Mouse (Mus musculus): Measurements from ENCODE around the gene Fads3. TPM values are rescaled to one million over a fixed set of nuclear protein-coding genes. Genes with fewer than 3 reads are reported as not detected.

Fads3 gene
- polyA plus RNA-seq, 2 experiments, result 10.6 to 40.8 TPM

DNA sequence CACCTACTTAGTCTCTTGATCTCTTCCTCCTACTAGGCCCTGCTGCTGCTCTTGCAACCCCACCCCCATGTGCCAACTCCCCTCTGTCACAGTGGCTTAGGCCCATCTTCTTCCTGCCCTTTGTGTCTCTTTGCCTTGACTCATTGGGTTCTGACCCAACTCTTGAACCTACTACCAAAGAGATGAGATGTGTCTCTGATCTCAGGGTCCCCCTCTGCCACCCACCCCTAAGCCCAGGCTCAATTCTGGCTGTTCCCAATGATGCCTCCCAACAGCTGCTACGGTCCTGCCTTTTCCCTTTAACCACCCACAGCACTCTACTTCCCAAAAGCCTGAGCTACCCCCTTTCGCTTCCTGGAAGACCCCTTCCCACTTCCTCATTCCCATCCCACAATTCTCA lies 19.4 kb upstream of the Fads3 start:
- ATAC-seq (ENCODE audit: low FRiP score, low read depth) (no peak), DNase-seq (ENCODE audit: low spot score) (no peak)
- no peak overlapping the region for H3K4me2 ChIP-seq (replicated peaks; ENCODE audit: low read depth, low read length, severe bottlenecking)
- H3K4me3 ChIP-seq (replicated peaks; ENCODE audit: low read length), result no peak overlapping the region
- no peak overlapping the region for H3K9ac ChIP-seq (ENCODE audit: low read depth, low read length, severe bottlenecking)
- H3K9me3 ChIP-seq (ENCODE audit: control insufficient read depth, low read length), result no peaks in the 10 kb centered on the region
- no peak overlapping the region for H3K27ac ChIP-seq (replicated peaks; ENCODE audit: low read depth, low read length)
- TF ChIP-seq POLR2A (IDR thresholded peaks at IDR 0.05; ENCODE audit: borderline replicate concordance, extremely low read depth, insufficient read depth, insufficient read length), result no peak
- no peaks in the 10 kb centered on the region for H3K27me3 ChIP-seq (ENCODE audit: control insufficient read depth, insufficient read depth, low read length)
- H3K4me1 ChIP-seq (ENCODE audit: control insufficient read depth, insufficient read depth, low read length), result peaks cover 33% of the 10 kb centered on the region
- peaks cover 3% of the 10 kb centered on the region for H3K36me3 ChIP-seq (ENCODE audit: control insufficient read depth, insufficient read depth, low read length)
- 89% methylated on average over 2 of the region's 2 CpGs for WGBS

DNA sequence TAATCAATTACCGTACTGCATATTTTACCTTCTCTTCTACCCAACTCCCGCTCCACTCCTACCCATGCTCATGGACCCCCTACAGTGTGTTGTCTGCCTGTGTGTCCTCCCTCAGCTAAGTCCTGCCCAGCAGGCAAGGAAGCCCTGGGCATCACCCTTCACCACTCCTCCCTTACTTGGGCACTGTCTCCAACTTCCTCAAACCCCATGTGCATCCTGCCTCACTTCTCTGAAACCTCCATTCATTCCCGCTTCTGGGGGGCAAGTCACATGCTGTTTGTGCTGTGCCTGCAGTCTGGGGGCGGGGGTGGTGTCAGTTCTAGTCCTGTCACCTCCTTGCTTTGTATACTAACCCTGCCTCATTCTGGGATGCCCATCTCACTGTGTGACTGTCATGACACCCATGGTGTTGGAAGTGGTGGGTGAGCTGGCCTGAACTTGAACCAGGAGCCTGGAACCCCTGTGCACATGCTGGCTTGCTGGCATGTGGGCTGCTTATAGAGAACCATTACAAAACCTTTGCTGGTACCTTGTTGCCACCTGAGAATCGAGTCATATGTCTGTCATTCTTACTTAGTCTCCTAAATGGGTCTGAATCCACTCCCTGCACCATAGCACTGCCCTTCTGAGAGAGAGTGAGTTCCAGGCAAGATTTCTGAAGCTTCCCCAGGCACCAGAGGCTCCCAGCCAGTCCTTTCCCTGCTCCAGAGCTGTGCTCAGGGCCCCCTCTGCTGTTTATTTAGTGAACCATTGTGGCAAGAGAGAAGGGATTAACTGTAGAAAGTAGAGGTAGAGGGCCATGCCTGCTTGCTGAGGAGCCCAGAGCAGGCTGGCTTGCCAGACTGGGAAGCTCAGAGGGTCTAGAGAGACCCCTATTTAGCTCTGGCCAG lies 18.7 kb upstream of the Fads3 start:
- 80% methylated on average over 5 of the region's 5 CpGs for WGBS
- DNase-seq (ENCODE audit: low spot score), result peak; percentile 39
- Histone ChIP-seq H3K4me1 (ENCODE audit: control insufficient read depth, insufficient read depth, low read length) (peaks cover 31% of the 10 kb centered on the region), H3K4me3 (replicated peaks; ENCODE audit: low read length) (no peak overlapping the region), H3K9me3 (ENCODE audit: control insufficient read depth, low read length) (no peaks in the 10 kb centered on the region), H3K27ac (replicated peaks; ENCODE audit: low read depth, low read length) (peak overlapping the region; percentile 48), H3K4me2 (replicated peaks; ENCODE audit: low read depth, low read length, severe bottlenecking) (no peak overlapping the region), H3K36me3 (ENCODE audit: control insufficient read depth, insufficient read depth, low read length) (peaks cover 10% of the 10 kb centered on the region), H3K9ac (ENCODE audit: low read depth, low read length, severe bottlenecking) (peak overlapping the region; percentile 12; the same call in 1 of the 2 replicates), H3K27me3 (ENCODE audit: control insufficient read depth, insufficient read depth, low read length) (no peaks in the 10 kb centered on the region)
- no peak for TF ChIP-seq POLR2A (IDR thresholded peaks at IDR 0.05; ENCODE audit: borderline replicate concordance, extremely low read depth, insufficient read depth, insufficient read length)
- ATAC-seq (ENCODE audit: low FRiP score, low read depth), result no peak

DNA sequence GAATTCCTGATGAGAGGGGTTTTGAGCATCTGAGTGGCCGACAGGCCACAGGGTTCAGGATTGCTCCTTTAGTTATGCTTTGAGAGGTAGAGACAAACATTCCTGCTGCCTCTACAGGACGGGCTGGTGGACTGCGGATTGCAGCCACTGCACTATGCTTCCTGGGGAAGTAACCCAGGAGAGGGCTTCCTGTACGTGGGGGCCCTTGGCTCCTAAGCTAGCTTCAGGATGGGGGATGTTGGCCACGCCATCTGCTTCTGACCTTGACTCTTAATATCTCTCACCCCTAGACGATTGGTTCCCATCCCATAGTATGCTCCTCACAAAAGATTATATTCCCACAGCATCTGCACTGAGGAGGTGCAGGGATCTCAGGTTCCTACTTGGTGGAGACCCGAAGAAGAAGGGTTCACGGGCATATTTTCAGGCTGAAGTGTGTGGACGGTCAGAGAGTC lies 18.0 kb upstream of the Fads3 start:
- H3K9ac ChIP-seq (ENCODE audit: low read depth, low read length, severe bottlenecking), result no peak overlapping the region

DNA sequence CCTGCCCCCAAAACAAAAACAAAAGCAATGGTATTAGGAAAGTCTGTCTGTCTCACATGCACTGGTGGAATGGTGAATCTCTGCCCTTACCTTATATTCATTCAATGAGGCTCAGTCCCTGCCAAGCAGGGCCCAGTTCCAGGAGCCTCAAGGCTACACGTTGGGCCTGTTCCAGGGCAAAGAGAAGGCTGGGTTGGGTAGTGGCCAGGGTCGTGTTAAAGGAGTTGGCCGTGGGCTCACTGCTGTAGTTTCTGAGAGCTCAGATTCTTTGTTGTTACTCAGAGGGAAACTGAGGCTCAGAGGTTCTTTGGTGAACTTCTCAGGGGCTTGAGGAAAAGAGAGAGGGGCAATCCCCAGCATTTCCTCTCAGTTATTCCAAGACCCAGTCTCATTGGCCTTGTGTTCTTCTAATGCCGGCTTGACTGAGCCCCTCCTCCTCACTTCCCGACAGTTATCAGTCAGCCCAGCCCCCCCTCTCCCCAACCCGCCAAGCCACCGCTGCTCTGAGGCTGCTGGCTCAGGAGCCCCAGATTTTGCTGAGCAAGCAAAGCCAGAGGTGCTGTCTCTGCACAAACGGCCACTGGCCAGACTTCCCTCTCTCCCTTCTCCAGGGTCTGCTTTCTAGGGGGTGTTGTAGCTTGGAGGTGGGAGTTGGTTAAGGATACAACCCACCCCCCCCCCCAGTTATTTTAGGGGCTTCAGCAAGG lies 16.0 kb upstream of the Fads3 start:
- Histone ChIP-seq H3K4me3 (replicated peaks; ENCODE audit: low read length) (no peak overlapping the region), H3K27ac (replicated peaks; ENCODE audit: low read depth, low read length) (peak overlapping the region; percentile 73), H3K27me3 (ENCODE audit: control insufficient read depth, insufficient read depth, low read length) (no peaks in the 10 kb centered on the region), H3K36me3 (ENCODE audit: control insufficient read depth, insufficient read depth, low read length) (peaks cover 34% of the 10 kb centered on the region), H3K4me2 (replicated peaks; ENCODE audit: low read depth, low read length, severe bottlenecking) (peak overlapping the region; percentile 11), H3K9me3 (ENCODE audit: control insufficient read depth, low read length) (no peaks in the 10 kb centered on the region), H3K4me1 (ENCODE audit: control insufficient read depth, insufficient read depth, low read length) (peaks cover 17% of the 10 kb centered on the region), H3K9ac (ENCODE audit: low read depth, low read length, severe bottlenecking) (peak overlapping the region; percentile 9; the same call in 1 of the 2 replicates)
- DNase-seq (ENCODE audit: low spot score) (peak; percentile 45), ATAC-seq (ENCODE audit: low FRiP score, low read depth) (peak; percentile 73; the same call in 1 of the 2 replicates)
- WGBS, result 21% methylated on average over 8 of the region's 8 CpGs
- TF ChIP-seq POLR2A (IDR thresholded peaks at IDR 0.05; ENCODE audit: borderline replicate concordance, extremely low read depth, insufficient read depth, insufficient read length), result no peak

More for the DNA sequence above, 18.0 kb upstream of the Fads3 start:
- ATAC-seq (ENCODE audit: low FRiP score, low read depth), result no peak
- peaks cover 15% of the 10 kb centered on the region for H3K36me3 ChIP-seq (ENCODE audit: control insufficient read depth, insufficient read depth, low read length)
- peak overlapping the region; percentile 48; the same call in 1 of the 2 replicates for H3K27ac ChIP-seq (replicated peaks; ENCODE audit: low read depth, low read length)
- H3K27me3 ChIP-seq (ENCODE audit: control insufficient read depth, insufficient read depth, low read length), result no peaks in the 10 kb centered on the region
- H3K4me1 ChIP-seq (ENCODE audit: control insufficient read depth, insufficient read depth, low read length), result peaks cover 29% of the 10 kb centered on the region
- H3K4me2 ChIP-seq (replicated peaks; ENCODE audit: low read depth, low read length, severe bottlenecking), result no peak overlapping the region
- DNase-seq (ENCODE audit: low spot score), result no peak
- 73% methylated on average over 9 of the region's 9 CpGs for WGBS
- TF ChIP-seq POLR2A (IDR thresholded peaks at IDR 0.05; ENCODE audit: borderline replicate concordance, extremely low read depth, insufficient read depth, insufficient read length), result no peak
- no peak overlapping the region for H3K4me3 ChIP-seq (replicated peaks; ENCODE audit: low read length)
- H3K9me3 ChIP-seq (ENCODE audit: control insufficient read depth, low read length), result no peaks in the 10 kb centered on the region

- no peak for DNase-seq (ENCODE audit: low spot score)
- WGBS, result 92% methylated on average over 2 of the region's 2 CpGs
Observed at GRCm38 (mm10) chr19:10029746-10030145, 11.6 kb upstream of the Fads3 start.

More at GRCm38 (mm10) chr19:10029746-10030145, 11.6 kb upstream of the Fads3 start:
- H3K27ac ChIP-seq (replicated peaks; ENCODE audit: low read depth, low read length), result no peak overlapping the region
- peaks cover 11% of the 10 kb centered on the region for H3K4me1 ChIP-seq (ENCODE audit: control insufficient read depth, insufficient read depth, low read length)
- no peaks in the 10 kb centered on the region for H3K27me3 ChIP-seq (ENCODE audit: control insufficient read depth, insufficient read depth, low read length)
- ATAC-seq (ENCODE audit: low FRiP score, low read depth), result no peak
- no peak for TF ChIP-seq POLR2A (IDR thresholded peaks at IDR 0.05; ENCODE audit: borderline replicate concordance, extremely low read depth, insufficient read depth, insufficient read length)
- no peak overlapping the region for H3K9ac ChIP-seq (ENCODE audit: low read depth, low read length, severe bottlenecking)
- no peaks in the 10 kb centered on the region for H3K9me3 ChIP-seq (ENCODE audit: control insufficient read depth, low read length)
- no peak overlapping the region for H3K4me3 ChIP-seq (replicated peaks; ENCODE audit: low read length)
- H3K36me3 ChIP-seq (ENCODE audit: control insufficient read depth, insufficient read depth, low read length), result peaks cover 52% of the 10 kb centered on the region
- H3K4me2 ChIP-seq (replicated peaks; ENCODE audit: low read depth, low read length, severe bottlenecking), result no peak overlapping the region
